Mouse (Mus musculus) cerebellum, postnatal 4 days (tissue): ENCODE data around the gene Angptl8.
"Not testable (repeated sequence)": the region's sequence is repeated elsewhere in the genome, so short reads cannot be mapped to it uniquely, and the experiment has no call there.

Experiments used
- DNase-seq, 2 experiments: peaks; one replicate each; pipeline ENCODE4 v3.0.0; 2022; ENCODE audit warnings: low spot score in 2 of 2, mixed read lengths in 1 of 2

Angptl8 gene

DNA sequence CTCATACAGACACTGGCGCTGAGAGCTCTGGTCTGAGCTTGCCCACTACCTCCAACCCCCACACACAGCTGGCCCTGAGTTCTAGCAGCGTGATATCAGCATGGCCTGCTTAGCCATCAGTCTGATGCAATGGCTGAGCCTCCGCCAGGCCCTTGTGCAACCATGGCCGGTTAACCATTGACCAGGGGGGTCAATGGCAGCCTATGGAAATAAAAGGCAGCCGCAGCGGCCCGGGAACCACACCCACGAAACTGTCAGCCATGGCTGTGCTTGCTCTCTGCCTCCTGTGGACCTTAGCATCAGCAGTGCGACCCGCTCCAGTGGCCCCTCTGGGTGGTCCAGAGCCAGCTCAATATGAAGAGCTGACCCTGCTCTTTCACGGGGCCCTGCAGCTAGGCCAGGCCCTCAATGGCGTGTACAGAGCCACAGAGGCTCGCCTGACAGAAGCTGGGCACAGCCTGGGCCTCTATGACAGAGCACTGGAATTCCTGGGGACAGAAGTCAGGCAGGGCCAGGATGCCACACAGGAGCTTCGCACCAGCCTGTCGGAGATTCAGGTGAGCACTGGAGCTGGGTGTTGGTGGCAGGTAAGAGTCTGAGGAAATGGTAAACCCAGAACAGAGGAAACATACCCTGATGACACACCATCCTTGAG lies at the start of gene Angptl8:
Angptl8 (plus strand) TSS at position 253 of the 655 bp plus-strand sequence.
- no peak for DNase-seq

DNA sequence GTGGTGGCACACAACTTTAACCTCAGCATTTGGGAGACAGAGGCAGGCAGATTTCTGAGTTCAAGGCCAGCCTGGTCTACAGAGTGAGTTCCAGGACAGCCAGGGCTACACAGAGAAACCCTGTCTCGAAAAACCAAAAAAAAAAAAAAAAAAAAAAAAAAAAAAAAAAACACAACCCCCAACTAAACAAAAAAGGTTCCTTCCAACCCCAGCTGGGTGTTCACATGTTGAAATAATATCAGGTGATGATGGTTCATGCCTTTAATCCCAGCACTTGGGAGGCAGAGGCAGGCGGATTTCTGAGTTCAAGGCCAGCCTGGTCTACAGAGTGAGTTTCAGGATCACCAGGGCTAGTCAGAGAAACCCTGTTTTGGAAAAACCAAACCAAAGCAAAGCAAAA lies 49.0 kb upstream of the Angptl8 start:
- DNase-seq: not testable (repeated sequence)

DNA sequence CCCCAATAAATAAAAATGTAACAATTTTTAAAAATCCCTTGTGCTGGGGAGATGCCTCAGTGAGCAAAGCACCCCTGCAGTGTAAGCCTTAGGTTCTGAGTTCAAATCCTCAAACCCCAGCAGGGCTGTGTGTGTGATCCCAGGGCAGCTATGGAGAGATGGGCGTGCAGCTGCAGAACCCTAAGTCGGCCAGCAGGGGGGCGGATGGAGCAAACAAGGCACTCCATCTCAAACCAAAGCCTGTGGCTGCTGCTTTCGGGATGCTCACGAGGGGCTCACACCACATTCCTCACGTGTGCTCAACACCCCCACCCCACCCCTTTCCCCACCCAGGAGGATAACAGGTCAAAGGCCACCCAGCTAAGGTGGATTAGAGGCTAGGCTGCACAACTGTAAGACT lies 48.4 kb upstream of the Angptl8 start:
- peak in 1 of 2 experiments; percentile 58 for DNase-seq

DNA sequence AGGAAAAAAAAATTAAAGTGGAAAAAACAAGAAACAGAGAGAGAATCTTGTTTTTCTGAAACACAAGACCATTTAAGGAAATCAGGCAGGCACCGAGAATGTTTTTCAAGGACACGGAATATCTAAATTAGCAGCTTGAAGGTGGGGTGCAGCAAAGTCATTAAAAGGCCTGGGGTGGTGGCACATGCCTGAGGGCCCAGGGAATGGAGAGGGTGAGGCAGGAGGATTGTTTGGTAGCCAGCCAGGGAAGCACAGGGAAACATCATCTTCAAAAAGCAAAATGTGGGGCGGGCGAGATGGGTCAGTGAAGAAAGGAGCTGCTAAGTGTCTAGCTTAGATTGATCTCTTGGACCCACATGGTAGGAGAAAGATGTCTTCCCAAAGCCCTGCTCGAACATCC lies 47.7 kb upstream of the Angptl8 start:
- DNase-seq: no peak

DNA sequence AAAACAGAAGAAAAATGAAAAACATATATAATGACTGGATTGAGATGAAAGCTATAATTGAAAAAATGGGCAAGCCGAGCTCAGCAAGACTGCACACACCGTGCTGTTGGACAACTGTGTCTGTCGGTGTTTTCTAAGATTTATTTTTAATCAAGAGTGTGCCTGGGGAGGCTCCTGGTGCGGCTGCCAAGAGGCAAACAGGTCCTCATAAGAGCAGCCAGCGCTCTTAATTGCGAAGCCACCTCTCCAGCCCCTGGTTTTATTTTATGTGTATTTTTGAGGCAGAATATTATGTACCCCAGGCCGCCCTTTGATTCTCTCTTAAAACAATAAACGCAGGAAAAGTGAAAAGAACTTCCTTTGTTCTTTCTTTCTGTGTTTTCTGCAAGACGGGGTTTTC lies 47.1 kb upstream of the Angptl8 start:
- no peak for DNase-seq

DNA sequence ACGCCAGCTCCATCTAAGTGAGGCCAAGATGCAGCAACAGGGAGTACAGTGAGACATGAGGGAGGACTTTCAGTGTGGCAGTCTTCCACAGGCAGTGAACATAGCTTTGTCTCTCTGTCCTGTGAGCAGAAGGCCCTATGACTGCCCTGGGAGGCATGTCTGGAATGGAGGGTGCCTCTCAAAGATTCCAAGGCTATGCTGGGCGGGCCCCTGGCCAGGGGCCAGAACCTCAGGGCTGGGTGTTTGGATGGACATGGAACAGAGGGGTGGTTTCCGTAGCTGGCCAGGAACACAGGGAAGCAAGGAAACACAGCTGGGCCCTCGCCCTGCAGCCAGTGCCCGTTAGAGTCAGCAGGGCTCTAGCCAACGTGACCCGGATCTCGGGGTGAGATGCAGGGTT lies 43.4 kb upstream of the Angptl8 start:
- no peak for DNase-seq

DNA sequence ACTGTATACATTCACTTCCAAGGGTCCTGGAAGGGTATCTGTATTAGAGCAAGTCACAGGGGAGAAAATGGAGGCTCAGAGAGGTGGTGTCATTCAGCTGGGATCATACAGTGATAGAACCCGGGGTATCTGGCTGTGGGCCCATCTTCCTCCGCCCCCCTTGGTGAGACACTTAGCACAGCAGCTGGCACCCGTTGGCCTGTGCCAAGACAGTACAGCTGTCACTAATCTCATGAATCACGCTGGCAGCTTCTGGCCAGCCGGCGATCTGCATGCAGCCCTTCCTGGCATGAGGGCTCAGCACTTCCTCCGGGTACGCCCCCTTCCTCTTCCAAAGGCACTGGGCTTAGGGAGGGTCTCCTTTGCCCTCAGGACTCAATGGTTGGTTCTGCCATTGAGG lies 42.7 kb upstream of the Angptl8 start:
- DNase-seq: peak in 1 of 2 experiments; percentile 76

DNA sequence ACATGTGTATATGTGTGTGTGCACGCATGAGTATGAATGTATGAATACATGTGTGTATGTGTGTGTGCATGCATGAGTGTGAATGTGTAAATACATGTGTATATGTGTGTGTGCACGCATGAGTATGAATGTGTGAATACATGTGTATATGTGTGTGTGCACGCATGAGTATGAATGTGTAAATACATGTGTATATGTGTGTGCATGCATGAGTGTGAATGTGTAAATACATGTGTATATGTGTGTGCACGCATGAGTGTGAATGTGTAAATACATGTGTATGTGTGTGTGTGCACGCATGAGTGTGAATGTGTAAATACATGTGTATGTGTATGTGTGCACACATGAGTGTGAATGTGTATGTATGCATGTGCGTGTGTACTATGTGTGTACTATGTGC lies 41.8 kb upstream of the Angptl8 start:
- not testable (repeated sequence) for DNase-seq

DNA sequence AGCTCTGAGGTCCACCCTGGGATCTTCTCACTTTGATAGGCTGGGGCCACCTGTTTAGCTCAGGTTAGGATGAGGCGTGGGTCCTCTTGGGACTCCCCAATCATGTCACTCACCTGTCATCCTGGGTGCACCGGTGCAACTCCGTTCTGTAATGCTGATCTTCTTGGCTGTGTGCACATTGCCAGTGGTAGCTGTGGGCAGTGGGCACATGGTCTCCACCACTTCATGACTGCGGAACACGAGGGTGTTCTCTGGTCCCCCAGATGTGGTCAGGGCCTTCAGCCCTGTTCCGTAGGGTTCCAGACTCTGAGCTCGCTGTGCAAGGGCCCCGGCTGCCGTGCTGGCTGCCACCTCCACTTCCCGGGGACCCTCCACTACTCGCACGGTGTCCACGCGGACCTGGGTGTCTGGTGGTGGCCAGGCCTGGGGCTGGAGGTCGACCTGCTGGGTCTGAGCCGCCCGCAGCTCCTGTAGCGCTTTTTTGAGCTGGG lies 40.9 kb upstream of the Angptl8 start:
- DNase-seq: no peak

DNA sequence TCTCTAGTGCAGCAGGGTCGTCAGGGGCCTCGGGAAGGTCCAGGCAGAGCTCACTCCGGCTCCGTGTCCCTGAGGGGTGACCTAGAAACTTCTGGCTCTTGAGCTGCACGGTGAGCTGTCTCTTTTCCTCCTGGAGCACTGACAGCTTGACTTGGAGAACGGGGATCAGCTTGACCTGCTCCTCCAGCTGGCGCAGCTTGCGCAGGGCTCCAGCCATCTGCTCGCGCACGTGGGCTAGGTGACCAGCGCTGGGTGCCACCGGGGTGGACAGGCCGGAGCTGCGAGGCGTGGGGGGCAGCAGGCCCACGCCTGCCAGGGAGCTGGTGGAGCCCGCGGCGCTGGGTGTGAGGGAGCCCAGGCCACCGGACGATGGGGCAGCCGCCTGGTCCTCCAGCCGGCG lies 40.4 kb upstream of the Angptl8 start:
- no peak for DNase-seq

DNA sequence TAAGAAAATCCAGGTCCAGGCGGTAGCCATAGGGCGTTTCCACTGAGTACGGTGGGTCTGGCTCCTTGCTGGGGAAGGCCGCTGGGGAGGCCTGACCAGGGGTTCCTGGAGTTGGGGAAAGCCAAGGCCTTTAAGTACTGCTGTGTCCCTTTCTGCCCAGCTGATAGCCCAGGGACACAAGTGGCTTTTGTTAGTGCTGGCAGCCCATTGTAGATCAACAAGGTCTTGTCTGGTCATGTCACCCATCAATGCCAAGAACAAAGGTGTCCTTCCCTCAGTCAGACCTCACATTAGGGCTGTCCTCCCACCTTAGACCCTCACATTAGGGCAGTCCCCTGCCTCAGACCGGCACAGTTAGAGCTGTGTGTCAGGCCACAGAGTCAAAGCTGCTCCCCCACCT lies 39.7 kb upstream of the Angptl8 start:
- no peak for DNase-seq

DNA sequence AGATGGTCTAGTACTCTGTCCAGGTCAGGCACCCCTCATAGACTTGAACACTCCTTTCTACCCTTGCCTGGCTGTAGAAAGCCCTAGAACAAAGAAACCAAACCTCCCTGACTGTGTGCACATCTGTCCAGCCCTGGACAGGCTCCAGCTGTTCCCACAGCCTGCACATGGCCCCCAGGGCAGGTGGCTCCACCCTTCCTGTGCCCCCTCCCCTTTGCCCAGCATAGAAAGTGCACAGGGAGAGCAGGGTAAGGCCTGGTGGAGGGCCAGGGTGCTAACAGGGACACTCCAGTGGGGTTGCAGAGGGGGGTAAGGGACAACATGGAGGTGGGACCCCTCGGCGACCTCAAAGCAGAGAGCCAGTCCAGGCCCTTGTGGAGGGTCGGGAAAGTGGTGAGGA lies 39.1 kb upstream of the Angptl8 start:
- no peak for DNase-seq

DNA sequence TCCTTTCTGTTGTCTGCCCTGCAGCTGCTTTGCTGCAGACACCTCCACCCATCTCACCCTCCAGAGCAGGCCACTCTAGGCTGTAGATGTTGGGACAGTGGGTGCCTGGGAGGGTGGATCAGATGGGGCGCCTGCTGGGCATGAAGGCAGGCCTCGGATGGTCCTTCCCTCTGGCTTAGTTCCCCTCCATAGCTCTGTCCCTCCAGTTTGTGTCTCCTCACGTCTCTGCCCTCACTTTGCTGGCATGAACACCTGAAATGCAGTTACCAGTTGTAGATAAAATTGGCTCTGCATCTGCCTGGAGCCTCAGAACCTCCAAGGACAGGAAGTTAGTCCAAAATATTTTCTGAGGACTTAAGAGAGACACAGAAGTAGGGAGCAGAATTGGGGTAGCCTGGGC lies 38.4 kb upstream of the Angptl8 start:
- DNase-seq: no peak

DNA sequence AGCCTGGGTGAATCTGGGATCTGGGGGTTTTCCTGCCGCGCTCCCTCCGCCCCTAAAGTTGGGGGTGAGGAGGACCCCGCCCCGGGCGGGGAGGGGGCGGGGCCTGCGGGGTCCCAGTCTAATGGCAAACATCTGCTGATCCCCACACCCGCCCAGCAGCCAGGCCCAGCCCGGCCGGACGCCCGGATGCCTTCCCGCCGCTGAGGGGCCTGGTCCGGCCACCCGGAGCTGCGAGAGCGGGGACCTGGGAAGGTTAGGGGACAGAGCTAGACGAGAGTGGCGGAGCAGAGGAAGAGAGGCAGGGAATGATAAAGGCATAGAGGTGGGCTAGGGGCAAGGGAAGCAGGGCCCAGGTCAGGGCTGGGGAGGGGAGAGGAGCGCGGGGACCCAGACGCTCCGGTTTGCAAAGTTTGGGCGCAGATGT lies 37.4 kb upstream of the Angptl8 start:
- peak in 1 of 2 experiments; percentile 28 for DNase-seq

DNA sequence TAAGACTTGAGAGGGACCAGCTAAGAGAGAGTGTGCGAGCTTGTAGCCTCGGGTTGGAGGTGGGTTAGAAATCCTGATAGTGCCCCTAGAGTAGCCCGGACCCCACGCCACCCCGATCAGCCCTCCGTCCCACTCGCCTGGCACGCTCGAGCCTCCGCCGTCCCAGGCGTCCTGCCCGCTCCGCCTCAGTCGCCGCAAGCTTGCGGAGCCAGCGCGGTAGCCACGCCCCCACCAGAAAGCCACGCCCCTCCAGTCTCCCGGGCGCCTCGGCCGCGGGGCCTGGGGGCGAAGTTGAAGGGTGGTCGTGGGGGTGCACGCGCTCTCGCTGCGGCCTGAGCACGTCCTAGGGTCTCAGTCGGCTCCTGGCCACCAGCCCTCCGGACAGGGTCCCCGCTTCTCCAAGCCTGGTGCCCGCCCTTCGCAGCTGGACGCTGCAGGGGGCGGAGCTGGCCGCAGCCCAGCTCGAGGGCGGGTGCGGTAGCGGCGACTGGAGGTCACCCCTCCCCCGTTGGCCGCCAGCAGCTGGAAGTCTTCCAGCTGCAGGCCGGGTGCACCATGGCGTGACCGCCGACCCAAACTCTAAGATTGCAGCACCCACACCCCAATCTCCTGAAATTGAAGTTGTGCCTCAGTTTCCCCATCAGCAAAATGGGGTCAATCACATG lies 36.8 kb upstream of the Angptl8 start, which contains the start of gene Kank2:
Kank2 (minus strand) TSS at position 400 of the 665 bp plus-strand sequence.
- DNase-seq: peak; percentile 51 to 77

DNA sequence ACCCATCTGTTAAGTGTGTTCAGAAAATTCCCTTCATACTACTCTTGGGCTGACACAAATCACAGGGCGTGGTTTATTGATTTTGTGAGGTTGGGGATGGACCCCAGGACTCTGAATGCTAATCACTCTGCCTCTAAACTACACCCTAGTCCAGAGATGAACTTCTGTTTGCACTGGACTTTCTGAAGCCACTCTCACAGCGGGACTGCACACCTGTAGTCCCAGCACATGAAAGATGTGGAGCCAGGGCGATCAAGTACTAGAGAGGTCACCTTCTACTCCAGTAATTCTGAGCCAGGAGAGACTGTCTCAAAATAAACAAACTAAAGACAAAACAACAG lies 36.3 kb upstream of the Angptl8 start:
- DNase-seq: no peak

DNA sequence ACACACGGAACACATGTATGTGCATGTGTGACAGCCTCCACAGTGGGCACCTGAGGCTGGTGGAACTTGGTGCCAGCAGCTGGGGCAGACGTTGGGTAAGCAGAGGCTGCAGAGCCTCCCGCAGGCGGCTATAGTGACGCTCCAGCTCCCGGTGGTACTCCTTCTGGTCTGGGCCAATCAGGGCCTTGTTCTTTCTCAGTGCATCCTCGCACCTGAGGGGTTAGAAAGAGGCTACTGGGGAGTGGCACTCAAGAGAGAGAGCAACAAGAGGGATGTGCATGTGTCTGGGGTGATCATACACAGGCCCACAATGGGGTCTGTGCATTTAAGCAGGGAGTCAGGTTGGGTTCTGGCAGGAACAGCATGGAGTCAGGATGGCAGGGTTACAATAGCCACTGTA lies 34.2 kb upstream of the Angptl8 start:
- DNase-seq: no peak

DNA sequence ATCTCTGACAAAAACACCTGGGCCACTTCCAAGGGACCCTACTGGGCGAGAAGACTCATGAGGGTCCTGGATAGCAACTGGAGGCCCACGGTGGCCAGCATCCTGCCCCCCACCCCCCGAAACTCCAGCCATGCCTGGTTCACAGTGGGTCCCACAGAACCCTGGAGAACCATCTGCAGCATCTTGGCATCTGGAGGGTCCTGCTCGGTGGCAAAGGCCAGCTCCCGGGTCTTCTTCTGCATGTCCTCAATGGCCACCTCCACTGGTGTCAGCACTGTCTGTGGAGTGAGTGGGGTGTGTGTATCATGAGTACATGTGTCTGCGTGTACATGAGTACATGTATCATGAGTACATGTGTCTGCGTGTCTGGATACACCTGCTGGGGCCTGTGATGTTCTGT lies 33.7 kb upstream of the Angptl8 start:
- DNase-seq: no peak

DNA sequence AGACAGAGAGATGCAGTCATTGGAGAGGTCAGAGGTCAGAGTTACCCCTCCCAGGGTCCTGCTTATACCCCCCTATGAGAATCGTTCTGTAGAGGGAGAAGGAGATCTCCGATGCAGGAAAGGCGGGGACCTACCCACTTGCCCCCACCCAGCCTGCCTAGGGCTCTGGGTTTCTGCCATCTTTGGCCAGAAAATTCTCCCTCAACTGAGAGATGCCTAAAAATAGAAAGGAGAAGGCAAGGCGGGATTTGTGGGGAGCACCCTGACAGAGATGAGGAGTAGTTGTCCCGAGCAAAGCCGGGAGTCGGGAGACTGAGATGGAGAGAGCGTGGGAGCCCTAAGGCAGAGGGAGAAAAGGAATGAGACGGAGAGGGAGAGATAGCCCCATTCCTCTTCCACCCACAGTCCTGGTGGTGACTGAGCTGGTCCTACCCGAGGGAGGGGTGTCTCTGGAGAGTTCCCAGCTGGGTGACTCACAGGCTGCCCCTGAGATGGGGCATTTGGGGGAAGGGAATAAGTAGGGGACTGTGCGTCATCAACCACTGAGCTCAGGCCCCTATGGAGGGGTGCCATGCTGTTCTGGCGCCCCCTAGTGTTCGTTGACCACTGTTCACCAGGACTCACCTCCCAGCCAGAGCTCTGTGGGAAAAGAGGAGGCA lies 31.2 kb upstream of the Angptl8 start:
- peak; percentile 62 to 80 for DNase-seq

DNA sequence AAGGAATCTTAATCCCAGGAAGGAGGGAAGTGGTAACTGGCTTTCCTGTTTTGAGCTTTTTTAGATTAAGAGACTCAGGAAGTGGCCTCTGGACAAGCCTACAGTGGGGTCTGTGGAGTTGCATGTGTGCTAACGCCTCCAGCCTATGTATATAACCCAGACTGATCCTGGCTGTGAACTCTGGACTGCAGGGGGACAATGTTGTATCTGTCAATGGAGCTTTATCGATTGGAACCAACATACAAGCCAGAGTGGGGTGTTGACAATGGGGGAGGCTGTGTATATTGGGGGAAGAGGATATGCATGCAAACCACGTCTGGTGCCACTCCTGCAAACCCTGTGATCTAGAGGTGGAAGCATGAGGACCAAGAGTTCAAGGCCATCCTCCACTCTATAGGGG lies 28.9 kb upstream of the Angptl8 start:
- no peak for DNase-seq

DNA sequence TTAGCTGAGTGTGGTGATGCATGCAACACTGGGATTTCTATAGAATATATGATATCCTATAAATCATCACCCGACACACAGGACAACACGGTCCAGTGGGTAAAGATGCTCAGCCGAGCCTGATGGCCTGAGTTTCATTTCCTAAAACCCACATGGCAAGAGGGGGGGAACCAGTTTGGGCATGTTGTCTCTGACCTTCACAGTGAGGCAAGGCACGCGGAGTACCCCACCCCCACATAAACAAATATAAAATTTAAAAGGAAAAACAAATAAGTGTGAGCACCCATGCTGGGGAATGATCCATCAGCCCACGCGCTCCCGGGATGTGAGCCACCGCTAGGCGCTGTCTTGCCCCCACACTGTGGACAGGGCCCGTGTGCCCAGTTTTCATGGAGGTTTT lies 28.3 kb upstream of the Angptl8 start:
- DNase-seq: no peak

DNA sequence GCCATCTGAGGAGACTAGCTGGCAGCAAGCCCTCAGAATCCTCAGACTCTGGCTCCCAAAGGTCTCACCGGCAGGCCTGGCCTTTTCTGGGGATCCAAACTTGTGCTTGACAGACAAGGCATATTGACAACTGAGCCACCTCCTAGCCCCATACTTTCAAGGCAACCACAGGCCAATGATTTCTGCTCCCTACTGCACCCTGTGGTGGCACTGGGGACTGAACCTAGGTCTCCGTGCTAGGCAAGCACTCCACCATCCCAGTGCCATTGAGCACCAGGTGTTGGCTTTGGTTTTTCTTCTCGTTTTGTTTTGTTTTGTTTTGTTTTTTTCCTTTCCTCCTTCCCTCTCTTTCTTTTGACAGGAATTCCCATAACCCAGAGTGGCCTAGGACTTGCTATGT lies 26.7 kb upstream of the Angptl8 start:
- no peak for DNase-seq

DNA sequence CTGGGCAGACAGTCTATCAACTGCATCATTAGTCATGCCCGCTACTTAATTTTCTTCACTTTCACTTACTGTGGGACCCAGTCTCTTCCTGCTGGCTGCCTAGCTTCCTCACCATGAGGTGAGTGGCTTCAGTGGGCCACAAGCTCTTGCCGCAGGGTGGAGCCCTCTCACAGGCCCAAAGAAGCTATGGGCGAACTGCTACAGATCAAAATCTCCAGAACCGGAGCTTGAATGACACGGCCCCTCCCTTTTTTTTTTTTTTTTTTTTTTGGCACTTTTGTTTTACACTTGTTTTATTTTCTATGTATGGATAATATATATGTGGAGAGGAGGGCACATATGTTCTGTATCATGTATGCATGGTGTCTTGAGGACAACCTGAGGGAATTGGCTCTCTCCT lies 24.1 kb upstream of the Angptl8 start:
- no peak for DNase-seq
